Mouse (Mus musculus): ENCODE data around the gene Fads2. TPM values are rescaled to one million over a fixed set of nuclear protein-coding genes. Genes with fewer than 3 reads are reported as not detected.
A peak's percentile ranks its signal among the peaks of the same experiment; 100 is the strongest.

Gene Fads2
- total RNA-seq, 2 experiments from 2014 or later, result 1.7 to 4.1 TPM

DNA sequence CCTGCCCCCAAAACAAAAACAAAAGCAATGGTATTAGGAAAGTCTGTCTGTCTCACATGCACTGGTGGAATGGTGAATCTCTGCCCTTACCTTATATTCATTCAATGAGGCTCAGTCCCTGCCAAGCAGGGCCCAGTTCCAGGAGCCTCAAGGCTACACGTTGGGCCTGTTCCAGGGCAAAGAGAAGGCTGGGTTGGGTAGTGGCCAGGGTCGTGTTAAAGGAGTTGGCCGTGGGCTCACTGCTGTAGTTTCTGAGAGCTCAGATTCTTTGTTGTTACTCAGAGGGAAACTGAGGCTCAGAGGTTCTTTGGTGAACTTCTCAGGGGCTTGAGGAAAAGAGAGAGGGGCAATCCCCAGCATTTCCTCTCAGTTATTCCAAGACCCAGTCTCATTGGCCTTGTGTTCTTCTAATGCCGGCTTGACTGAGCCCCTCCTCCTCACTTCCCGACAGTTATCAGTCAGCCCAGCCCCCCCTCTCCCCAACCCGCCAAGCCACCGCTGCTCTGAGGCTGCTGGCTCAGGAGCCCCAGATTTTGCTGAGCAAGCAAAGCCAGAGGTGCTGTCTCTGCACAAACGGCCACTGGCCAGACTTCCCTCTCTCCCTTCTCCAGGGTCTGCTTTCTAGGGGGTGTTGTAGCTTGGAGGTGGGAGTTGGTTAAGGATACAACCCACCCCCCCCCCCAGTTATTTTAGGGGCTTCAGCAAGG, 76.2 kb downstream of the Fads2 start:
- TF ChIP-seq CTCF (IDR thresholded peaks at IDR 0.05), result no peak
- Histone ChIP-seq H3K27ac (peak overlapping the region; percentile 58), H3K4me3 (peak overlapping the region; percentile 36)
- DNase-seq, result peak; percentile 69
- intact Hi-C loops (cut with DNase I), result no loop called here

DNA sequence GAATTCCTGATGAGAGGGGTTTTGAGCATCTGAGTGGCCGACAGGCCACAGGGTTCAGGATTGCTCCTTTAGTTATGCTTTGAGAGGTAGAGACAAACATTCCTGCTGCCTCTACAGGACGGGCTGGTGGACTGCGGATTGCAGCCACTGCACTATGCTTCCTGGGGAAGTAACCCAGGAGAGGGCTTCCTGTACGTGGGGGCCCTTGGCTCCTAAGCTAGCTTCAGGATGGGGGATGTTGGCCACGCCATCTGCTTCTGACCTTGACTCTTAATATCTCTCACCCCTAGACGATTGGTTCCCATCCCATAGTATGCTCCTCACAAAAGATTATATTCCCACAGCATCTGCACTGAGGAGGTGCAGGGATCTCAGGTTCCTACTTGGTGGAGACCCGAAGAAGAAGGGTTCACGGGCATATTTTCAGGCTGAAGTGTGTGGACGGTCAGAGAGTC, 78.2 kb downstream of the Fads2 start:
- peak overlapping the region; percentile 78 for H3K27ac ChIP-seq
- TF ChIP-seq CTCF (IDR thresholded peaks at IDR 0.05), result no peak
- intact Hi-C loops (cut with DNase I), result no loop called here
- DNase-seq, result no peak
- peak overlapping the region; percentile 11 for H3K4me3 ChIP-seq

DNA sequence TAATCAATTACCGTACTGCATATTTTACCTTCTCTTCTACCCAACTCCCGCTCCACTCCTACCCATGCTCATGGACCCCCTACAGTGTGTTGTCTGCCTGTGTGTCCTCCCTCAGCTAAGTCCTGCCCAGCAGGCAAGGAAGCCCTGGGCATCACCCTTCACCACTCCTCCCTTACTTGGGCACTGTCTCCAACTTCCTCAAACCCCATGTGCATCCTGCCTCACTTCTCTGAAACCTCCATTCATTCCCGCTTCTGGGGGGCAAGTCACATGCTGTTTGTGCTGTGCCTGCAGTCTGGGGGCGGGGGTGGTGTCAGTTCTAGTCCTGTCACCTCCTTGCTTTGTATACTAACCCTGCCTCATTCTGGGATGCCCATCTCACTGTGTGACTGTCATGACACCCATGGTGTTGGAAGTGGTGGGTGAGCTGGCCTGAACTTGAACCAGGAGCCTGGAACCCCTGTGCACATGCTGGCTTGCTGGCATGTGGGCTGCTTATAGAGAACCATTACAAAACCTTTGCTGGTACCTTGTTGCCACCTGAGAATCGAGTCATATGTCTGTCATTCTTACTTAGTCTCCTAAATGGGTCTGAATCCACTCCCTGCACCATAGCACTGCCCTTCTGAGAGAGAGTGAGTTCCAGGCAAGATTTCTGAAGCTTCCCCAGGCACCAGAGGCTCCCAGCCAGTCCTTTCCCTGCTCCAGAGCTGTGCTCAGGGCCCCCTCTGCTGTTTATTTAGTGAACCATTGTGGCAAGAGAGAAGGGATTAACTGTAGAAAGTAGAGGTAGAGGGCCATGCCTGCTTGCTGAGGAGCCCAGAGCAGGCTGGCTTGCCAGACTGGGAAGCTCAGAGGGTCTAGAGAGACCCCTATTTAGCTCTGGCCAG, 78.9 kb downstream of the Fads2 start:
- Histone ChIP-seq H3K4me3 (peak overlapping the region; percentile 34), H3K27ac (peak overlapping the region; percentile 78)
- TF ChIP-seq CTCF (IDR thresholded peaks at IDR 0.05), result peak; percentile 61
- DNase-seq, result peak; percentile 61
- intact Hi-C loops (cut with DNase I), result no loop called here

DNA sequence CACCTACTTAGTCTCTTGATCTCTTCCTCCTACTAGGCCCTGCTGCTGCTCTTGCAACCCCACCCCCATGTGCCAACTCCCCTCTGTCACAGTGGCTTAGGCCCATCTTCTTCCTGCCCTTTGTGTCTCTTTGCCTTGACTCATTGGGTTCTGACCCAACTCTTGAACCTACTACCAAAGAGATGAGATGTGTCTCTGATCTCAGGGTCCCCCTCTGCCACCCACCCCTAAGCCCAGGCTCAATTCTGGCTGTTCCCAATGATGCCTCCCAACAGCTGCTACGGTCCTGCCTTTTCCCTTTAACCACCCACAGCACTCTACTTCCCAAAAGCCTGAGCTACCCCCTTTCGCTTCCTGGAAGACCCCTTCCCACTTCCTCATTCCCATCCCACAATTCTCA, 79.6 kb downstream of the Fads2 start:
- peak overlapping the region; percentile 78 for H3K27ac ChIP-seq
- TF ChIP-seq CTCF (IDR thresholded peaks at IDR 0.05), result no peak

DNA sequence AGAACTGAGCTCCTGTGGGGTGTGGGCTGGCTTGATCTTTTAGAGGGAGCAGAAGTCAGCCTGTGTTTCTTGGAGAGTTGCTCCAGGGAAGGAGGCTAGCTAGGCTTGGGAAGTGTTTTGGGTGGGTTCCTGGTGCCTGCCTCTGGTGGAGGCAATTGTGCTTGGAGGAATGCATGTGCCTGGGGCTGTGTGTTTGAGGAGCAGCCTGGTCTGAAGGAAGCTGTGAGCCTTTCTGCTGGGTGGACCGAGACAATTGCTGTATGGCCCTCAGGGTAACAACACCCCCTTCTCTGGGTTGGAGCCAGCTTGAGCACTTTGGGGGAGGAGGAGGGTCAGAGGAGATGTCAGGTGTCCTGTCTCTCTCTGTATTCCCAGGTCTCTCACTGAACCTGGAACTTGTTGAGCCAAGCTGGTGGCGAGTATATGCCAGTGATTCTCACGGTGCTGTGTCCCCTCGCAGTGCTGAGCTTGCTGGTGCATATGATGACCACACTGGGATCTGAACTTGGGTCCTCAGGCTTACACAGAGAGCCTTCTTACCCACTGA, 82.3 kb downstream of the Fads2 start:
- H3K27ac ChIP-seq, result peak overlapping the region; percentile 87

More for the DNA sequence above, 79.6 kb downstream of the Fads2 start:
- peak overlapping the region; percentile 34 for H3K4me3 ChIP-seq
- intact Hi-C loops (cut with DNase I), result no loop called here
- no peak for DNase-seq

DNA sequence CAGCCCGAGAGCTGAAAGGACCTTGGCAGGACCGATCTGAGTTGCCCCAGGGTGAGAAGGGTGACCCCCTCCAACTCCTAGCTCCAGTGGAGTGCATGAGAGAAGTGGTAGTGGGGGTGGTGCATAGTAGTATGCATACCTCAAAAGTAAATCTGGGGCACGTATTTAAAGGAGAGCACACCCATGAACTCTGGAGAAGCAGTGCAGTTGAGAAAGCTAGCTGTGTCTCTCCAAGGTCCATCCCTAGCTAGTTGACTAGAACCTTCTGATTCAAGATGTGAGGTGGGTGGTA, 83.1 kb downstream of the Fads2 start:
- no peak for DNase-seq
- peak overlapping the region; percentile 87 for H3K27ac ChIP-seq
- no peak for TF ChIP-seq CTCF (IDR thresholded peaks at IDR 0.05)
- intact Hi-C loops (cut with DNase I), result no loop called here
- H3K4me3 ChIP-seq, result peak overlapping the region; percentile 77

More for the DNA sequence above, 82.3 kb downstream of the Fads2 start:
- peak overlapping the region; percentile 77 for H3K4me3 ChIP-seq
- intact Hi-C loops (cut with DNase I), result no loop called here
- no peak for TF ChIP-seq CTCF (IDR thresholded peaks at IDR 0.05)
- DNase-seq, result no peak

DNA sequence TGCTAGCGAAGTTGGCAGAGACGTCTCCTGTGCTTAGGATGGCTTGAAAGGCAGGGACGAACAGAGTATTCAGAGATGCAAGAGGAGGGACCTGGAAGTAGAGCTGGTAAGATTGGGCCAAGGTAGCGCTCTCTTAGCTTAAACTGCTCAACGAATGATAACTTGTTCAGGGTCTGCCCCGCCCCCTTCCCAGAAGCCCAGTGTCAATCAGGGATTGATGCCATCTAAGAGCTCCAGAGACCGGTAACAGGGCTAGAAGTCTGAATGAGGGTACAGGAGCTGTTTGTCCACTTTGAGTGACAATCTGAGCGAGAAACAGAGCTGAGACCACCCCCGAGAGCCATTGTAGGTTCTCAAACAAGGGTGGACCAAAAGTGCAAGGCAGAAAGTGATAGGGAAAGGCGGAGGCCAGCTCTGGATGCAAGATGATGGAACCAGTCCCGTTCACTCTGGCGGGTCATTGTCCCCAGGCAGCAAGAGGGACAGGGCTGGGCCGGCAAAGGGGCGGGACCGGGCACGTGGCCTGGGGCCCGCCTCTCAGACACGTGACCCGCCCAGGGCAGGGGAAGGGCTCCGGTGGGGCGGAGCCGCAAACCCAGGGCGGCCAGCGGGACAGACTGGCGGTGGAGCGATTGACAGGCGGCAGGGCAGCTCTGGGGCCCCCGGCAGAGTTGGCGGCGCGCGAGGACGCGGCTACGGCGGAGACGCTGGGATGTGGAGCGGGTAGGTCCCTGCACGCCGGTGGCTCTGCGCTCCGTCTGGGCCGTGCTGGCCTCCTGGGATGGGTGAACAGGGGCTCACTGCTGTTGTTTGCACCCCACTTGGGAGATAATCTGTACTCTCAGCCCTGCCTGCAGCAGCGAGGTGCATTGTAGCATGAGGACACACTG, 83.7 kb downstream of the Fads2 start:
- peak; percentile 97 for DNase-seq
- Histone ChIP-seq H3K27ac (peak overlapping the region; percentile 87), H3K4me3 (peak overlapping the region; percentile 77)
- intact Hi-C loops (cut with DNase I), result no loop called here
- TF ChIP-seq CTCF (IDR thresholded peaks at IDR 0.05), result no peak

DNA sequence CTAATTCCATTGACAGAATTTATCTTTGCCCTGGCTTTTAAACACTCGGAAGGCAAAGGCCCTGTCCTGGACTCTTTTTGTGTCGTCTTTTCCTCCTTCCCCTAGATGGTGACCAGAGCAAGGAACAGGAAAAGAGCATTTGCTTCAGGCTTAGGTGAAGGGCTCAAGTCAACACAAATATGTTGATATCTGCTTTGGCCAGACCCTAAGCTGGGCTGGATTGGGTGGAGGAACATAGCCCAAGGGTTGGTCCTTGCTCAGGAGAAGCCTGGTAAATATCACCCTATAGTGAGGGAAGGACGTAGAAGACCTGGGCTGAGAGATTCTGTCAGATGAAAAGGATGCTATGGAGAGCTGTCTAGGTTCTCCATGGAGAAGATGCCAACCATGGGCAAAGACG, 85.4 kb downstream of the Fads2 start:
- no peak for DNase-seq
- no peak for TF ChIP-seq CTCF (IDR thresholded peaks at IDR 0.05)
- H3K4me3 ChIP-seq, result no peak overlapping the region
- H3K27ac ChIP-seq, result 0 out of 2 replicates have a peak overlapping the region, but pooled peaks have one; percentile 86
- intact Hi-C loops (cut with DNase I), result no loop called here

DNA sequence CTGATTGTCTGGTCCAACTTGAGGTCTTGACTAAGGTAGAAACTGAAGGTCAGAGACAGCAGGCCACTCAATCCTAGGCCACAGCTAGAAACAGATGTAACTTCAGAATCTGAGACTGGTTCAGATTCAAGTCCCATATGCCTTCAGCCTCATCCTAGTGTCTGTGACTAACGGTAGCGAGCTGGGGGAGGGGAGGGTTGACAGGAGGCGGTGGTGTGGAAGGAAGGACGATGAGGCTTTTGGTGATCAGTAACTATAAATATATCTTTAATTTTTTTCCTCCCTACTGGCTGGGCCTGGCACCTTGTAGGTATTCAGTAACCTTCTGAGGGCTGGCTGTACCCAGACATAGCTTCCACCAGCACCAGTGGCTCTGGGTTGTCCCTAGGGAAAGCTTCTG, 86.1 kb downstream of the Fads2 start:
- no peak for DNase-seq
- Histone ChIP-seq H3K4me3 (no peak overlapping the region), H3K27ac (peak overlapping the region; percentile 86)
- TF ChIP-seq CTCF (IDR thresholded peaks at IDR 0.05), result no peak
- intact Hi-C loops (cut with DNase I), result no loop called here

DNA sequence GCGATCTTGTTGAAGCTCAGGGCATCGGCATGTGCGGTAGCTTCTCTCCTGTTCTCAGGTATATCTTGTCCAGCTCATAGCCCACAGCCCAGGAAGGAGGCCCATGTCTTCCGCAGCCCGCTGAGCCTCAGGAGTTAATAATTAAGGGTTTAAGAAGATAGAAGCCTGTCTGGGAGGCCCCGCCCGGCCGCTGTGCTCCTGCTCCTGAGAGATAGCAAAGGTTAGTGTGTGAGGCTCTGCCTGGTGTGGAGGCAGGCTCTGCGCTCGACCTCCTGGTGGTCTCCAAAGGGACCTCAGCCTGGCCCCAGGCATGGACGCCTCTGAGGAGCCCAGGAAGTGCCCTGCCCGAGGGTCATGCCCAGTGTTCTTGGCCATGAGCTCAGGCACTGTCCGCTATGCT, 86.7 kb downstream of the Fads2 start:
- intact Hi-C loops (cut with DNase I), result no loop called here
- TF ChIP-seq CTCF (IDR thresholded peaks at IDR 0.05), result no peak
- peak overlapping the region; percentile 86 for H3K27ac ChIP-seq

DNA sequence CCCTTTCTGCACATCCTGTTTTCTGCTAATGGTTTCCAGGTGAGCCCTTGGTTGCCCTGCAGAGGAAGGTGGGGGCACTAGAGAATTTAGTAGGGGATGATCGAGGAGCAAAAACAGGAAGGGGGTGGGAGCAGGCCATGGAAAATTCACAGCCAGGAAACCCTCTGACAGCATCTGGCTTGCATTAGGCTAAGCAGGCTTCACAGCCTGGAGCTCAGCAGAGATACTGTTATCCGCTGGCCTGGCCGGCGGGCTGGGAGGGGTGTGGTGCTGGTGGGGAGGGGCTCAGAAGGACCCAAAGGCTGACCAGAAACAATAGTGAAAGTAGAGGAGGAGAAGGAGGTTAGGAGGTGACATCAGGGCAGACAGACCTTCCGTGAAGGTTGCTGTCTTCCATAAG, 87.6 kb downstream of the Fads2 start:
- no peak for TF ChIP-seq CTCF (IDR thresholded peaks at IDR 0.05)

More for the DNA sequence above, 86.7 kb downstream of the Fads2 start:
- H3K4me3 ChIP-seq, result no peak overlapping the region
- no peak for DNase-seq

DNA sequence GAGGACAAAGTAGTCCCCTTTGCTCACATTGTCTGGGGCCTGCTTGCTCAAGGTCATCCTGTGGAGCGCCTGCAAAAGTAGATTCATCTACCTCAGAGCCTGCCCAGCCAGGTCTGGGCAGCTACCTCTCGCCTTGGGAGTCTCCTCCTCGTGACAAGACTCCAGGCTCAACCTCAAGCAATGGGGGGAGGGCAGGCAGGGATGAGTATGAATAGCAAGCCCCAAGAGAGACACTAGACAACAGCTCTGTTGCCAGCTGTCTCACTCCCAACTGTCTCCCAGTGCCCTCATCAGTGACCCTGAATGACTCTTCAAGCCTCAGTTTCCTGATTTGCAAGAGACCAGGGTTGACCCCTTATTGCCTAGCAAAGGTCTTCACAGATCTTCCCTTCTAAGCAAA, 88.2 kb downstream of the Fads2 start:
- Histone ChIP-seq H3K4me3 (no peak overlapping the region), H3K27ac (peak overlapping the region; percentile 86)
- no peak for TF ChIP-seq CTCF (IDR thresholded peaks at IDR 0.05)
- intact Hi-C loops (cut with DNase I), result no loop called here
- DNase-seq, result peak; percentile 70

More for the DNA sequence above, 87.6 kb downstream of the Fads2 start:
- DNase-seq, result peak; percentile 80
- H3K27ac ChIP-seq, result peak overlapping the region; percentile 86
- intact Hi-C loops (cut with DNase I), result no loop called here
- H3K4me3 ChIP-seq, result no peak overlapping the region

Data from gastrocnemius, adult 2 months (tissue).